Mouse (Mus musculus): ENCODE measurements around the gene Raver1.

The Raver1 gene

DNA sequence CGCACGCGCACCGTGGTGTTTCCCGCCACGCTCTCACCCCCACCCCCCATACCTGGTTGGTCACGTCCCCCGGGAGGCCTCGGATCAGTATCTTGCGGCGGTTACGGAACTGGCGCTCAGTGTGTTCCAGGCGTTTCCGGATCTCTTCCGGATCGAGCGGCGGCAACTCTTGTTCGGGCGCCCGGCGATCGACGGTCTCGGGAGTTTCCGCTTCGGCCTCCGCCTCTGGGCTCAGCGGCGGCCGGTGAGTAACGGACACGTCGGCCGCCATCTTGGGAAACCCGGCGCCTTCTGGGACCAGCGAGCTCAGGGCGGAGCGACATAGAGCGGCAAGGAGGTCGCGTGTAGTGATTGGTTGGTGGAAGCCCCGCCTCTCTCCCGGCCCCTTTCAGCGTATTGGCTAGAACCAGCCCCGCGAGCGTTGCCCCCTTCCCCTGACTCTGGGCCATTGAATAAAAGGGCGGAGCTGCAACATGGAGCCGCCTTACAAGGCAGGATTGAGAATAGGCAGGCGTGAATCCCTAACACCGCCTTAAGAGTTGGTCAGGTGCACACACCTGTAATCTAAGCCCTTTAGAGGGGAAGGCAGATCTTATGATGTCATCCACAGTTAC, at the start of gene Raver1, which contains the start of gene Gm38431:
TSS of gene Raver1 (minus strand) at position 302 of the 614 bp plus-strand sequence.
TSS of gene Gm38431 (minus strand) at position 291 of the 614 bp plus-strand sequence.
- in situ Hi-C loops (cut with MboI; ENCODE audit: low pct_unique_long_range_greater_than_20kb in 1 of 2, low sequenced_read_pairs in 2 of 2, unreplicated experiment in 1 of 2), result no loop called here

DNA sequence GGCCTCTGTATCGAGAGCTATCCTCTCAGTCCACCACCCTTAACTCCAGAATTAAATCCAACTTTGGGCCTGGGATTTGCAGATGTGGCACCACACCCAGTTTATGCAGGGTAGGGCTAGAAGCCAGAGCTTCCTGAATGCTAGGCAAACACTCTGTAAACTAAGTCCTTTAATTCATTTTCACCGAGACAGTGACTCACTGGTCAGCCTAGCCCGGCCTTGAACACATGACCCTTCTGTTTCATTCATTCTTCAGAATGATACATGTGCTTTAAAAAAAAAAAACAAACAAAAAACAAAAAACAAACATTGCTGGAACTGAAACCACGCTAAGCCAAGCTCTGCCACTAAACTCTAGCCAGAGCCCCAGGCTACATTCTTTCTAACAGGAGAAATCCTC, 46.6 kb upstream of the Raver1 start:
- in situ Hi-C loops (cut with MboI; ENCODE audit: low pct_unique_long_range_greater_than_20kb in 1 of 2, low sequenced_read_pairs in 2 of 2, unreplicated experiment in 1 of 2), result no loop called here

DNA sequence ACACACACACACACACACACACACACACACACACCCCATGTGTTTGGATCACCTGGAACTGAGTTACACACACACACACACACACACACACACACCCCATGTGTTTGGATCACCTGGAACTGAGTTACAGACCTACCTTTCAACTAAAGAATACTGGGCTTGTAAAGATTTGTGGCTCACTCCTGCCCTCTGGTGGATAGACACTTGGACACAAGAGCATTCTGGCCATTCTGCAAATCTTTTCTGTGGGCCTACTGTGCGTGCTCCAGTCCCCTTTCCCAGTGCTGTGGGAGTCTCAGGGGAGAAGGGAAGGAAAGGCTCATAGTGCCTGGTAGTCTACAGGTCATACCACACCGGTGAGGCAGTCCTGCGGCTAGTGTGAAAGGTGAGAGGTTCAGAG, 45.4 kb upstream of the Raver1 start:
- in situ Hi-C loops (cut with MboI; ENCODE audit: low pct_unique_long_range_greater_than_20kb in 1 of 2, low sequenced_read_pairs in 2 of 2, unreplicated experiment in 1 of 2), result no loop called here

DNA sequence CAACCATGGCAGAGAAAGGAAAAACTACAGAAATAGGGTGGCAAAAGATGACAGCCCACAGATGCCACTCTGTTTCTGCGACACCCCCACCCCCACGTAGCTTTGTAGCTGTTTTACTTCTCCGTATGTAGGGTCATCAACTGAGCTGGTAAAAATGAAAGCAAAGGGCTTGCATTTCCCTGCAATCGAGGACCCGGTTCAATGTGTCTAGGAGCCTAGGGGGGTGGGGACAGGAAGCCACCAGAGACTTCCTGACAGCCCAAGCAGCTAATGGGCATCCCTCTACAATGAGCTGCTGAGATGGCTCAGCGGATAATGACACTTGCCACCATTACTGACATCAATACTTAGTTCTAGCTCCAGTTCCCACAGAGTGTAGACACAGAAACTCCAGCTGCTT, 44.6 kb upstream of the Raver1 start:
- in situ Hi-C loops (cut with MboI; ENCODE audit: low pct_unique_long_range_greater_than_20kb in 1 of 2, low sequenced_read_pairs in 2 of 2, unreplicated experiment in 1 of 2), result no loop called here

DNA sequence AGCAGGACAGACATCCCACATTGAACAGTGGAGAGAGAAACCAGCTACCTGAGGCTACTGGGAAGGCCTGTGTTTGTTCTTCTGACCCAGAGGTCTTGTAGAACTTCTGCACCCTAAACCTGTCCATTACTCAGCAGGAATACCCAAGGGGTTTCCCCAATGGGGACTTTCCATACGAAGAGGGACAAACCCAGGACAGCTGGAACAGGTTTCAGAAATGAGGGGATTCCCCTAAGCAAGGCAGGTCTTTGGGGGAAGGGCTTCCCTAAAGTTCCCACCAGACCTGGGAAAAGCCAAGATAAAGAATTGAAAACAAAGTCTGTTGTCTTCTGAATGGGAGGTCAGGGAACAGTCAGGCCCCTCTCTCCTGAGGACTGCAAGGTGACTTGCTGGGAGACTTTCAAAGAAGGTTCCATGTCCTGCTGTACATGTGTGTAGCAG, 44.2 kb upstream of the Raver1 start:
- in situ Hi-C loops (cut with MboI; ENCODE audit: low pct_unique_long_range_greater_than_20kb in 1 of 2, low sequenced_read_pairs in 2 of 2, unreplicated experiment in 1 of 2), result no loop called here

DNA sequence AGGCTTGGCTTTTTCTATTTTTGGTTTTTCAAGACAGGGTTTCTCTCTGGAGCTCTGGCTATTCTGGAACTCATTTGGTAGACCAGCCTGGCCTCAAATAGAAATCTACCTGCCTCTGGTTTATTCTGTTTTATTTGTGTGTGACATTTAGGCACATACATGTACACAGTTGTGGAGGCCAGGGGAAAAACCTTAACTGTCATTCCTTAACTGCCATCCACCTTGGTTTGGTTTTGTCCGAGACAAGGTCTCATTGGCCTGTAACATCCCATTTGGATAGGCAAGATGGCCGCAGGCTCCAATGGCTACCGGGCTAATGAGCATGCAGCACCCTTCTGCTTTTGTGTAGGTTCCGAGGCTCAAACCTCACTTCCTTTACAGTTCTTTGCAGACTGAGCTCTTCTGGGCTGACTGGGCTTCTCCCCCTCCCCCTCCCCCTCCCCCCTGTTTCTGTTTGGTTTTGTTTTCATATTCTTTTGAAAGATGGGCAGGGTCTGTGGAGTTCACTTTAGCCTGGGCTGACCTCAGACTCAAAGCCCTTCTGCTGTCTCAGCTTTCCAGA, 43.6 kb upstream of the Raver1 start:
- in situ Hi-C loops (cut with MboI; ENCODE audit: low pct_unique_long_range_greater_than_20kb in 1 of 2, low sequenced_read_pairs in 2 of 2, unreplicated experiment in 1 of 2), result no loop called here

DNA sequence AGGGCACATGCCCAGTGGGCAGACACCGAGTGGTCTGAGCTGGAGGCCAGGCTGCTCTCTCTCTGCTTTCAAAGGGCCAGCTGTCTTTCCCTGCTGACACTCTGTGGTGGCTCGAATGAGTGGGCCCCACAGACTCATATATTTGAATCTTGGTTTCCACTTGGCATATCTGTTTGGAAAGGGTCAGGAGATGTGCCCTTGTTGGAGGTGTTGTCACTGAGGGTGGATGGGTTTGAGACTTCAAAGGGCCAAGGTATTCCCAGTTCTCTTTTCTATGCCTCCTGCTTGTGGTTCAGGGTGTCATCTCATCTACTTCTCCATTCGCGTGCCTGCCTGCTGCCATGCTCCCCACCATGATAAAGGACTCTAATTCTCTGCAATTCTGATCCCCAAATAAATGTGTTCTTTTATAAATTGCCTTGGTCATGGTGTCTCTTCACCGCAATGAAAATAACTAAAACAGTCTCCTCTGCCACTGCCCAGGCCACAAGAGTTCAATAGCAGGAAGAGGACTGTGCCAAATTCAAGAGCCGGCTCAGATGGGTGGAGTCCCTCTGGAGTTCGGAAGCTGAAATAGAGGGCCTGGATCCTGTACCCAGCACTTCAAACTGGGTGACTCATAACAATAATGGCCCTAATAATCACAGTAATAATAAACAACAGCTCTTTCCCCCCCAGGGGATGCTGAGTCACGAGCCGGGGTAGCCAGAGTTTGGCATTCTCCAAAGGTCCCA, 43.0 kb upstream of the Raver1 start:
- in situ Hi-C loops (cut with MboI; ENCODE audit: low pct_unique_long_range_greater_than_20kb in 1 of 2, low sequenced_read_pairs in 2 of 2, unreplicated experiment in 1 of 2), result no loop called here

DNA sequence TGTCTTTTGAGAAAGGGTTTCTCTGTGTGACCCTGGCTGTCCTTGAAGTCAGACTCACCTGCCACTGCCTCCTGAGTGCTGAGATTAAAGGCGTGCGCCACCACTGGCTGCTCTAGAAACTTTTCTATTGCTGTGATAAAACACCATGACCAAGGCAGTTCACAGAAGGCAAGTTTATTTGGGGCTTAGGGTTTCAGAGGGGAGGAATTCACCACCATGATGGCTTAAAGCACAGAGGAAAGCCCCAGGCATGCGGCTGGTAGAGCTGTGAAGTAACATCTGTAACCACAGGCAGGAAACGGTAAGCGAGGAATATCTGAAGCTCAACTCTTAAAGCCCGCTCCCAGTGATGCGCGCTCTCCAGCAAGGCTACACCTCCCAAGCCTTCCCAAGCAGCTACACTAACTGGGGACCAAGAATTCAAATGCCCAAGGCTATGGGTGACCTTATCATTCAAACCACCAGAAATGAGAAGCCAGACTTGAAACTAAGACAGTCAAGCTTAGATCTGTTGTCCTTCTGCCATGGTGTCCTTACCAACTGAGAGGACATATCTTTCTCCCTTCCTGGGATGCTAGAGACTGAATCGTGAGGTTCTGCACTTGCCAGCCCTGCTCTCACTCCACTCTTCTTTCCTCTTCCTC, 41.4 kb upstream of the Raver1 start:
- in situ Hi-C loops (cut with MboI; ENCODE audit: low pct_unique_long_range_greater_than_20kb in 1 of 2, low sequenced_read_pairs in 2 of 2, unreplicated experiment in 1 of 2), result no loop called here

DNA sequence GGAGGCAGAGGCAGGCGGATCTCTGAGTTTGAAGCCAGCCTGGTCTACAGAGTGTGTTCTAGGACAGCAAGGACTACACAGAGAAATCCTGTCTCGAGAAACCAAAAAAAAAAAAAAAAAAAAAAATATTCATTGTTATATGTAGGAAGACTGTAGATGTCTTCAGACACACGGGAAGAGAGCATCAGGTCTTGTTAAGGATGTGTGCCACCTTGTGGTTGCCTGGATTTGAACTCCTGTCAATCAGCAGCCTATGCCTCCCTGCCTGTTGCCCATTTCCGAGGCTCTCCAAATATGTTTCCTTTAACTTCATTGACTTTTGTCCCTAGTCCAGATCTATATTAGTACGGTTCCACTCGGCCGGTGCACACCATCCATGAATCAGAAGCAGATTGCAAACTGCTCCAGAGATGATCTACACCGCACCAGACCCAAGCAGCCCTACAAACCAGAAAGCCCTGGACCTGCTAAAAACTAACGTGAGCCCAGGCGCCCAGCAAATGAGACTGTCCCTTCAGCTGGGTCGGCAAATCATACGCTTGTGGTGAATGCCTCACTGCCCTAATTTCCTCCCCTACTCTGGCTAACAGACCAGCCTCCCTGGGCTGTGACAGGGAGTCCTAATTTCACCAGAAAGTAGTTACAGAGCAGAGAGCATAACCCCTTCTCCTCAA, 40.4 kb upstream of the Raver1 start:
- in situ Hi-C loops (cut with MboI; ENCODE audit: low pct_unique_long_range_greater_than_20kb in 1 of 2, low sequenced_read_pairs in 2 of 2, unreplicated experiment in 1 of 2), result no loop called here

DNA sequence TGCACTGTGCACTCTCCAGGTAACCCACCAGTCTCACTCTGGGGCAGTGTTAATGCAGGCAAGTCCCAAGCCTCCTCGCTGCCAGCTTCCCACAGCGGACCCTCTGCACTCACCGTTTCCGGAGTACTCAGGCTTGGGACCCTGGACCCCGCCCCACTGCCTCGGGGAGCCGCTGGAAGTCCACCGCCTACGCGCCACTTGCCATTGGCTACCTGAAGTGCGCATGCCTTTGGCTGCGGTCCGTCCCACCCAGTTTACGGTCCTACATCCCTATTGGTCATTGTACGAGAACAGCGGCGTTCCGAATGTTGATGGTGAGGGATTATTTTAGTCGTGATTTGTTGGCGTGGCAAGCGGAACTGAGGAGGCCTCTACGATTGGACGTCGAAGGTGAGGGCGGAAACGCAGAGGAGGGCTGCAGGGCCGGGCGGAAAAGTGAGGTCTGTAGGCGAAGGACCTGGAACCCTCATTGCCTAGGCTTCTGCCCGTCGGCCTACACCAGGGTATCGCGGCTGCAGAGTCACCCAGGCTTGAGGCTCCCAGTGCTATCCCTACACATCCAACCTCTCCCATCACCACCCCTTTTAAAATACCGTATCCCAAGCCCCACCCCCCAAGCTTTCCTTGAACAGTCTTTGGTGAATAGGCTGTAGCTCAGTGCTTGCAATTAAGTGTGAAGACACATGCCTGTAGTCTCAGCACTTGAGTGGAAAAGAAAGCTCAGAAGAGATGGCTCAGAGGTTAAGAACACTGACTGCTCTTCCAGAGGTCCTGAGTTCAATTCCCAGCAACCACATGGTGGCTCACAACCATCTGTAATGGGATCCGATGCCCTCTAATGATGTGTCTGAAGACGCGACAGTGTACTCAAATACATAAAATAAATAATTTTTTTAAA, 39.5 kb upstream of the Raver1 start, which contains the start of gene Tyk2:
TSS of gene Tyk2 (minus strand) at position 185 of the 898 bp plus-strand sequence.
- in situ Hi-C loops (cut with MboI; ENCODE audit: low pct_unique_long_range_greater_than_20kb in 1 of 2, low sequenced_read_pairs in 2 of 2, unreplicated experiment in 1 of 2), result no loop called here

DNA sequence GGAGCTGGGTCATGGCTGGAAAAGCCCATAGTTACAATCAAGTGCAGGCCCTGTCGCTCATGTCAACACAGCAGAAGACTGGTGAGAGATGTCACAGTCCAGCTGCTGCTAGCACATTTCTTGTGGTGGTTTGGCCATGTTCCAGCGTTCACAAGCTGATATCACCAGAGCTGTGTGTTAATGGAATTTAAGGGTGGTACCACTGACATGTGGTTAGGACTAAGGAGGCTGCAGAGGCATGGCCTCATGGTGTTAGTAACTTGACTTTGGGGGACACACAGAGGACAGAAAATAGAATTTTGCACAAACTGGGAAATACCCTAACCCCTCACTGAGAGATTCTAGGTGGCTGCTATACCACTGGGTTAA, 34.4 kb upstream of the Raver1 start:
- in situ Hi-C loops (cut with MboI; ENCODE audit: low pct_unique_long_range_greater_than_20kb in 1 of 2, low sequenced_read_pairs in 2 of 2, unreplicated experiment in 1 of 2), result no loop called here

DNA sequence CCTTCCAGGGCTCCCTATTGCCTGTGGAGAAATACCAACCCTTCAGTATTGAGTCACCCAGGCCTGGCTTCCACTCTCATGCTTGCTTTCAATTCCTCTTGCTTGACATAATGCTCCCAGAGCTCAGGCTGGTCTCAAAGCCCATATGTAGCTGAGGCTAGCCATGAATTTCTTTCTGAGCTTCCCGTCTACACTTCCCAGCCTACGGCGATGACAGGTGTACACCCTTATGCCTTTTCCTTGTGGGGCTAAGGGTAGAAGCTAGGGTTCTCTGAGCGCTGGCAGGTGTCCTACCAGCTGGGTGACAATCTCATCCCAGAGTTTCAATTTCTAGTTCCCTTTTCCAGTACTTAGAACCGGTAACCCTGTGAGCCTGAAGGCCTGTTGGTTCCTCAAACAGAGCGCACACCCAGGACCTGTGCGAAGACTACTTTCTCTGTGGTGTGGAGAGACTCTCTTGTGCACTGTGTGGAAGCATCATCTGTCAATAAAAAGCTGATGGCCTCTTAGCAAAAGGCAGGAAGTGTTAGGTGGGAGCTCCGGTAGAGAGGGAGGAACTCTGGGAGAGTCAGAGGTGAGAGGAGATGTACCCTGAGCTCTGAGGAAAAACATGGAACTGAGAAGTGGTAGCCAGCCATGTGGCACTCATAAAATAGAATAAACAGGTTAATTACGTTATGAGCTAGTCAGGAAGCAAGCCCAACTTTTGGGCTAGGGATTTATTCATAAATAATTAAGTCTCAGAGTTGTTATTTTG, 33.9 kb upstream of the Raver1 start:
- in situ Hi-C loops (cut with MboI; ENCODE audit: low pct_unique_long_range_greater_than_20kb in 1 of 2, low sequenced_read_pairs in 2 of 2, unreplicated experiment in 1 of 2), result no loop called here

DNA sequence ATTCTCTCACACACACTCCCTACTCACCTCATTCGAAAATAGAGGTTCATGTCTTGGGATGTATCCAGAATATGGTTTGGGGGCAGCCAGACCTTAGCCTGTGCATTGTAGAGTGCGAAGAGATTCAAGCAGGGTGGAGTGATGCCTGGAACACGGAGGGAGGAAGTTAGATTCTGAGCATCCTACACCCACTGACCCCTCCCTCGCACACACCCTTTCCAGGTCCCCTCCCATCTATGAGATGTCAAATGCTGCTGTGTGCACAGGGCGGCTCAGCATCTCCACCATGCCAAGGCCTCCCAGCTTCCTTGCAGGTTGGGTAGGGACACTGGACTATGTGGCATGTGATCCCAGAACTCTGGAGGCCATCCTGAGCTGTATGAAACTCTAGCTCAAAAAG, 33.0 kb upstream of the Raver1 start:
- in situ Hi-C loops (cut with MboI; ENCODE audit: low pct_unique_long_range_greater_than_20kb in 1 of 2, low sequenced_read_pairs in 2 of 2, unreplicated experiment in 1 of 2), result no loop called here

DNA sequence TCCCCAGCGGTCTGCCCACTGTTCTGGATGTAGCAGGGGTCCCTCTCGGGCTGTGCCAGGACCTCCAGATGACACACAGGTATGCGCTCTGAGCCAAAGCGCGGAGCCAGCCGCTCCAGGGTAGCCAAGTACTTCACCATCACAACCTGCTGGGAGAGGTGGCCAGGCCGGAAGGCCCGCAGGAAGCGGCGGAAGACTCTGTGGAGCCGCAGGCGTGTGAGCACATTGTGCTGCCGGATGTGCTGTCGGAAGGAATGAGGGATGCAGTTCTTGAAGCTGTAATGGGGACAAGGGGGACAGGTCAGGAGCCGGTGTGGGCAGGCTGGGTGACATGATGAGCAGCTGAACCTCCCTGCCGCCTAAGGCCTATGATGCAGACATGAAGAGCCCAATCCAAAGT, 29.7 kb upstream of the Raver1 start:
- in situ Hi-C loops (cut with MboI; ENCODE audit: low pct_unique_long_range_greater_than_20kb in 1 of 2, low sequenced_read_pairs in 2 of 2, unreplicated experiment in 1 of 2), result no loop called here

DNA sequence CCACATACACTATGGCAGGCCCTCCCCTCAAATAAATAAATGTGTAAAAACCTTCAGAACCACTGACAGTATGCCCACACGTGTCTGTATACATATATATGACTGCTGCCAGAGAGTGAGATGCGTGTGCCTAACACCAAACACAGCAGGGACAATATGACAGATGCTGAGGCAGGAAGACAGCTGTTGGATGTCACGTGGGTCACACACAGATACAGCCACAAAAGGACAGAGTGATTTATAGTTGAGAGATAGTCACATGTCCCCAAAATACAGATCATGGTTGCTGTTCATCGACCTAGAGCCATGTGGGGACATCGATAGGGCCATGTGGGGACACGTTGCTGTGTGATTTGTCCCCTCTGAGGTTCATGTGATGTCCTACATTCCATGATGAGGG, 25.3 kb upstream of the Raver1 start:
- in situ Hi-C loops (cut with MboI; ENCODE audit: low pct_unique_long_range_greater_than_20kb in 1 of 2, low sequenced_read_pairs in 2 of 2, unreplicated experiment in 1 of 2), result no loop called here

DNA sequence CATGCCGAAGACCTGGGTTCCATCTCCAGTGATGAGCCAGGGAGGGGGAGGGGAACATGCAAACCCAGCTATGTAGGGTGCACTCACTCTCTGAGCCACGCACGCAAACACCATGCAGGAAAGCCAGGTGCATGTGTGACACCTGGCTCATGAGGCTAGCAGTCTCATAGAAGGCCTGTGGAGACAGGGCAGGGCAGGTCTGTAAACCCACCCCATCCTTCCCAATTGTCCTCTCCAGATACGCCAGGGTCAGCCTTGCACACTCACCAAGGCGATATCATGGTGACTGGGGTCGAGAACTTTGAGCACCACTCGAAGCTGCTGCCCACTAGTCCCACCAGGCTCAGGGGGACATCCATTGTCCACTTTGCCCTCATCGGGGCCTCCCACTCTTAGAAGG, 23.3 kb upstream of the Raver1 start:
- in situ Hi-C loops (cut with MboI; ENCODE audit: low pct_unique_long_range_greater_than_20kb in 1 of 2, low sequenced_read_pairs in 2 of 2, unreplicated experiment in 1 of 2), result no loop called here

DNA sequence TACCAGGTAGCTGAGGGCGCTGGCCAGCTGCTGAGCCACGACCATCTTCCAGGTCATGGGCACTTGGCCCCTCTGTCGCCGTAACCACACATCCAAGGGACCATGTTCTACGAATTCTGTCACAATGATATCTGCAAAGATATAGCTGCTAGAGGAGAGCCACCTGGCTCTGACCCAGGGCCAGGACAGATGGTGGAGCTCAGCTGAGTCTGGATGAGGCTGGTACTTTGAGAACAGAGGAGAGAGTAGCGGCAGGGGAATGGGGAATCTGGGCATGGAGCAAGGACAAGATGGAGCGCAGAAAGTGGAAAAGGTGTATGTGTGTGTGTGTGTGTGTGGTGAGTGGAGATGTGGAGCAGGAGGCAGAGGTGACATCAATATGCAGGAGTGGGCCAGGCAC, 22.4 kb upstream of the Raver1 start:
- in situ Hi-C loops (cut with MboI; ENCODE audit: low pct_unique_long_range_greater_than_20kb in 1 of 2, low sequenced_read_pairs in 2 of 2, unreplicated experiment in 1 of 2), result no loop called here
